Mouse (Mus musculus): ENCODE measurements around the gene Vmn1r194.
"Not testable (repeated sequence)": the region's sequence is repeated elsewhere in the genome, so short reads cannot be mapped to it uniquely, and the experiment has no call there.

The Vmn1r194 gene

DNA sequence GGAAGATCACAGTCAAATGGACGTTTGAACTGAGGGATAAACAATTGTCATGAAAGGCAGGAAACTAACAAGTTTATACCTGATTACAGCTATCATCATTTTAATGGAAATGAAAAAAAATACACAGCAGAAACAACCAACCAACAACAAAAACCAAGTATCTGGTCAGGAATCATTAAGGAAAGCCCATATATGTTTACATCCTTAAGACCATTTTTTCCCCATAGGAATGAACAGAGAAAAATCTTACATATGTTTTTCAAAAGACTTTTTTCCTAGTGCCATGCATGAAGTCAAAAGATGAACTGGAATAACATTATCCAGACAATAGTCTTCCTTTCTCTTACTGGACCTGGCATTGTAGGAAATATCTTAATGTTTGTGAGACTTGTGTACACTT lies at the start of gene Vmn1r194:
Vmn1r194 (plus strand) TSS at position 301 of the 400 bp plus-strand sequence.
- no peak for DNase-seq

- not testable (repeated sequence) for DNase-seq
Measured at GRCm38 (mm10) chr13:22223060-22223459, 21.0 kb upstream of the Vmn1r194 start, which contains the start of gene Vmn1r193. Gene Vmn1r193, minus strand, starts transcription at chr13:22223160.

GRCm38 (mm10) chr13:22270222-22270621 lies 26.2 kb downstream of the Vmn1r194 start, which contains the start of gene Vmn1r195:
Gene Vmn1r195, plus strand, starts transcription at chr13:22270522.
- not testable (repeated sequence) for DNase-seq

DNA sequence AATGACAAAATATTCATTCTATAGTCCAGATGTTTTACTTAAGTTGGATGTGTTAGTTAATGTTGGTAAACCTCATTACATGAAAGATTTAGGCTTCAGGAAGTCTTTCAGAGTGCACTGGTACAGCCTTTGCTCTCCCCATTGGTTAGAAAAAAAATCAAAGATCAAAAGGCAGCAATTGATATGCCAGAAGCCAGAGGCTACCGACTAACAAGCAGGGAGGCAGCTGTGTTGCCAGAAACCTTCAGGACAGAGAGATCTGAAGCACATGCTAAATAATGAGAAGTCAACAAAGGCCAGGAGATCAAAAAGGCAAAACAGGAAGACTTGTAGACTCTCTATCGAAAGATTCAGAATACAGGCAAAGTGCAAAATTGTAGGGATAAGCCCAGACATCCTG lies 27.7 kb downstream of the Vmn1r194 start:
- no peak for DNase-seq

DNA sequence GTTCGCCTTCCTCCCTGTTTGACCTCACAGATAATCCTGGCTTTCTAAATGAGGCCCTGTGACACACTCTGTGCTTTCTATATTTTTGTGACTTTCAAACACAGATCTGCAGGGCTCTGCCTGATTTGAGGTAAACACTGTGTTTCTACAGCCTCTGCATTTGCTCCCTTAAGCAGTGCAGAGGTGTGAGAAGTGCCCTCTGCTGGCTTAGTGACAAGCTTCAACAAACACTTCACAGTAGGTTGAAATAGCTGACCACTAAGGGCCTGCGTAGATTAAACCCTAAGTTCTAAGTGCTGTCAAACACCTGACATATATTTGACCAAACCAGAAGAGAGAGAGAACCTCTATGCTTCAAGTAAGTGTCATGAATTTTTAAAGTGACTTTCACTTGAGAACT lies 40.6 kb downstream of the Vmn1r194 start:
- no peak for DNase-seq

- no peak for DNase-seq
Measured at GRCm38 (mm10) chr13:22289620-22290019, 45.6 kb downstream of the Vmn1r194 start, which contains the start of gene Vmn1r196. Gene Vmn1r196, plus strand, starts transcription at chr13:22289920.
